Mouse (Mus musculus) G1E (cell line): ENCODE results near the gene Sav1.

Experiments used
- CTCF ChIP-seq: IDR thresholded peaks from 2 replicates; pipeline ENCODE4 v1.5.1; 2012; ENCODE audit warnings: low read depth, low read length, inconsistent platforms, mixed read lengths
- GATA1 ChIP-seq: IDR thresholded peaks from 2 replicates; pipeline ENCODE4 v1.6.1; 2012; ENCODE audit warnings: borderline replicate concordance, low read length, inconsistent platforms, mixed read lengths
- GATA2 ChIP-seq: IDR thresholded peaks from 2 replicates; pipeline ENCODE4 v1.6.1; 2012; ENCODE audit warnings: low read depth, low read length, inconsistent platforms, borderline replicate concordance
- POLR2AphosphoS5 ChIP-seq: IDR thresholded peaks from 2 replicates; pipeline ENCODE4 v1.6.1; 2012; ENCODE audit warnings: low read depth, low read length, inconsistent platforms; ENCODE audit not compliant: insufficient replicate concordance
- TAL1 ChIP-seq: conservative IDR thresholded peaks from 2 replicates; pipeline ENCODE4 v1.6.1; 2012; ENCODE audit warnings: low read depth, low read length, inconsistent platforms, mixed read lengths

DNA sequence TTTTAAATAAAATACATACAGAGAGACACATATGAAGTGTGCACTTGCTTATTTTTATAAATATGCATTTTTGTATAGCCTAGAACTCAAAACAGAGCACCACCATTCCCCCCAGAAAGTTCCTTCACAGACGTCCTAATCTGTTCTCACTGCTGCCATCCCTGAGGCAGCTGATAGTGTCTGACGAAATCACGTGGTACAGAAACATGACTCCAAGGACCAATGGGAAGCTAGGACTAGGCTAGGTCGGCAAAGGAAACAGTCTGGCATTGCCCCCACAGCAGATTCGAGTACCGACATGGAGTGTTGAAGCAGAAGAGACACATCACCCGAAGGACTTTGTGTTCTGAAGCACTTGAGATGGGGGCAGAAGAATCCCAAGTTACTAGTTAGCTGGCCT, 60.1 kb downstream of the Sav1 start:
- TF ChIP-seq CTCF (no peak), TAL1 (no peak), GATA1 (no peak), POLR2AphosphoS5 (no peak), GATA2 (no peak)
